Mouse (Mus musculus) G1E (cell line): ENCODE data around the gene Spag6.

ENCODE experiments used
- CTCF ChIP-seq: IDR thresholded peaks from 2 replicates; pipeline ENCODE4 v1.5.1; 2012; ENCODE audit warnings: low read depth, low read length, inconsistent platforms, mixed read lengths
- GATA2 ChIP-seq: IDR thresholded peaks from 2 replicates; pipeline ENCODE4 v1.6.1; 2012; ENCODE audit warnings: low read depth, low read length, inconsistent platforms, borderline replicate concordance
- POLR2AphosphoS5 ChIP-seq: IDR thresholded peaks from 2 replicates; pipeline ENCODE4 v1.6.1; 2012; ENCODE audit warnings: low read depth, low read length, inconsistent platforms; ENCODE audit not compliant: insufficient replicate concordance

DNA sequence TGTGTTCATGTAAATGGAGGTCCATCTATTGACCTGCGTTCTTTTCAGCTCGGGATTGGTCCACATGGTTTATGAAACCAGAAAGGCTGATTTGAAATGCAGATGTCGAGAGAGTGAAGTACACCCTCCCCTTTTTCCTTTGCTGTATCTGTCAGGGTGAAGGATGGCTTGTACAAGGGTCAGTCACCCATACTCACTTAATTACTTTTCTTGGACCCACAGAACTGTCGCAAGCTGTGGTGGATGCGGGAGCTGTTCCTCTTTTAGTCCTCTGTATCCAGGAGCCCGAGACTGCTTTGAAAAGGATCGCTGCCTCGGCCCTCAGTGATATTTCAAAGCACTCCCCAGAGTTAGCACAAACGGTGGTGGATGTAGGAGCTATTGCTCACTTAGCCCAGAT is 37.9 kb downstream of the Spag6 start:
- no peak for TF ChIP-seq CTCF
- no peak for TF ChIP-seq GATA2
- no peak for TF ChIP-seq POLR2AphosphoS5
